Mouse (Mus musculus) thymus, adult 2 months (tissue): ENCODE measurements at regions not wholly inside any gene's neighbourhood (a gene's known extent, or its start where the extent isn't known, plus 50 kb on each side); places are given as distances from the start of the nearest gene placed in this dataset.

Experiments
- DNase-seq: peaks from one replicate; pipeline ENCODE4 v3.0.0; 2021
- H3K27ac ChIP-seq: fragments of 200-500 bp; 2 replicates; pipeline ENCODE4 v1.5.1; 2012; ENCODE audit warnings: low read length, control low read depth; ENCODE audit not compliant: control insufficient read depth, insufficient read depth
- H3K27me3 ChIP-seq: fragments of 200-500 bp; 2 replicates; pipeline ENCODE4 v1.6.1; 2012; ENCODE audit warnings: mild to moderate bottlenecking, low read length, moderate library complexity, mixed read lengths; ENCODE audit not compliant: control insufficient read depth, insufficient read depth
- H3K36me3 ChIP-seq: fragments of 200-500 bp; 2 replicates; pipeline ENCODE4 v1.6.1; 2012; ENCODE audit warnings: mild to moderate bottlenecking, low read length, moderate library complexity; ENCODE audit not compliant: control insufficient read depth, insufficient read depth
- H3K4me1 ChIP-seq: fragments of 200-500 bp; replicated peaks from 2 replicates; pipeline ENCODE4 v1.6.1; 2012; ENCODE audit warnings: low read length; ENCODE audit not compliant: control insufficient read depth, insufficient read depth
- H3K4me3 ChIP-seq: fragments of 200-500 bp; 2 replicates; pipeline ENCODE4 v1.5.1; 2012; ENCODE audit warnings: mild to moderate bottlenecking, low read length, control low read depth, moderate library complexity; ENCODE audit not compliant: control insufficient read depth, insufficient read depth
- CTCF ChIP-seq: fragments of 200-500 bp; IDR thresholded peaks from 2 replicates; pipeline ENCODE4 v1.5.1; 2012; ENCODE audit warnings: mild to moderate bottlenecking, control low read depth, low read length, moderate library complexity, borderline replicate concordance; ENCODE audit not compliant: control insufficient read depth, poor library complexity, insufficient read depth; ENCODE audit errors: extremely low read depth
- POLR2A ChIP-seq: fragments of 200-500 bp; IDR thresholded peaks from 2 replicates; pipeline ENCODE4 v1.6.1; 2012; ENCODE audit warnings: mild to moderate bottlenecking, low read length, control low read depth, moderate library complexity; ENCODE audit not compliant: control insufficient read depth, poor library complexity, insufficient read depth; ENCODE audit errors: extremely low read depth
- WGBS: fragments of 180-500 bp; shearing (Covaris S2); methylation state at CpG from one replicate; pipeline ENCODE4 v1.1.7; 2018; 5-methylcytosine and 5-hydroxymethylcytosine counted together

- no peak for DNase-seq
- 96% methylated on average over 6 of the region's 6 CpGs for WGBS
- H3K4me1 ChIP-seq: peaks cover 14% of the 10 kb centered on the region
- TF ChIP-seq POLR2A: no peak
- TF ChIP-seq CTCF: no peak
- H3K27me3 ChIP-seq: no peaks in the 10 kb centered on the region
- H3K27ac ChIP-seq: no peak overlapping the region
- H3K36me3 ChIP-seq: no peaks in the 10 kb centered on the region
- H3K4me3 ChIP-seq: no peak overlapping the region
Measured at GRCm38 (mm10) chr6:145310601-145311000, 60.6 kb upstream of the Kras start.

DNA sequence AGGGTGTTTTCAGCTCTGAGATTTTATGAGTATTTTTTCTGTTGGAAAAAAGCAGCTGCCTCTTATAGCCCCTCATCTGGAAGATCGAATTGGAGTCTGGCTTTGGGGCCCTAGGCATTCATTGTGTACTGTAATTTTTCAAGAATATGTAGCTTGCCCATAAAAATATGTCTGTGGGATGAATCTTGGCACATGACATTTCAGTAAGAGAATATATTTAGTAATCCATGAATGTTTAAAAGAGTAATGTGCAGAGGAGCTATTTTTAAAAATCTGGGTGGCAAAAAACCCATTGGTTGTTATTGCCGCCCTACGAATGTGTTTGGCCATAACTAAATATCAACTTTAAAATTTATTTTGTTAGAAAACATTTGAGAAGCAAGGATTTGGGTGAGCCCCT lies 59.0 kb upstream of the Kras start:
- H3K4me1 ChIP-seq: peaks cover 18% of the 10 kb centered on the region
- 99% methylated on average over 3 of the region's 3 CpGs for WGBS
- no peak for DNase-seq
- H3K36me3 ChIP-seq: no peaks in the 10 kb centered on the region
- TF ChIP-seq POLR2A (no peak), CTCF (no peak)
- H3K27ac ChIP-seq: no peak overlapping the region
- H3K27me3 ChIP-seq: no peaks in the 10 kb centered on the region
- H3K4me3 ChIP-seq: no peak overlapping the region

DNA sequence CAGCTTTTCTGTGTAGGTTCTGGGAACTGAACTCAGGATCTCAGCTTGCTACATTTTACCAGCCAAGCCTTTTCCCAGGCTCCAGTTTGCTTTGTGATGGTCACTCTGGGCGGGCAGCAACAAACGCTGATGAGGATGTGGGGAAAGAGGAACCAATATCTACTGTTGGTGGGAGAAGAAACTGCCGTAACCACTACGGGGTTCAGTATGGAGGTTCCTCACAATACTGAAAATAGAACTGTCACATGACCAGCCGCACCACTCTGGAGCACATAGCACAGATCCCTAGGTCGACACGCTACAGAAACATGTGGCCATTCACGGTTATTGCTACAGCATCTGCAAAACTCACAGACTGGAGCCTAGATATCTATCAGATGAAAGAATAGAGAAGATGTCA lies 57.2 kb upstream of the Kras start:
- TF ChIP-seq POLR2A (no peak), CTCF (no peak)
- WGBS: 39% methylated on average over 8 of the region's 8 CpGs
- DNase-seq: no peak
- no peaks in the 10 kb centered on the region for H3K36me3 ChIP-seq
- peaks cover 31% of the 10 kb centered on the region for H3K4me1 ChIP-seq
- H3K4me3 ChIP-seq: no peak overlapping the region
- H3K27me3 ChIP-seq: no peaks in the 10 kb centered on the region
- H3K27ac ChIP-seq: no peak overlapping the region

DNA sequence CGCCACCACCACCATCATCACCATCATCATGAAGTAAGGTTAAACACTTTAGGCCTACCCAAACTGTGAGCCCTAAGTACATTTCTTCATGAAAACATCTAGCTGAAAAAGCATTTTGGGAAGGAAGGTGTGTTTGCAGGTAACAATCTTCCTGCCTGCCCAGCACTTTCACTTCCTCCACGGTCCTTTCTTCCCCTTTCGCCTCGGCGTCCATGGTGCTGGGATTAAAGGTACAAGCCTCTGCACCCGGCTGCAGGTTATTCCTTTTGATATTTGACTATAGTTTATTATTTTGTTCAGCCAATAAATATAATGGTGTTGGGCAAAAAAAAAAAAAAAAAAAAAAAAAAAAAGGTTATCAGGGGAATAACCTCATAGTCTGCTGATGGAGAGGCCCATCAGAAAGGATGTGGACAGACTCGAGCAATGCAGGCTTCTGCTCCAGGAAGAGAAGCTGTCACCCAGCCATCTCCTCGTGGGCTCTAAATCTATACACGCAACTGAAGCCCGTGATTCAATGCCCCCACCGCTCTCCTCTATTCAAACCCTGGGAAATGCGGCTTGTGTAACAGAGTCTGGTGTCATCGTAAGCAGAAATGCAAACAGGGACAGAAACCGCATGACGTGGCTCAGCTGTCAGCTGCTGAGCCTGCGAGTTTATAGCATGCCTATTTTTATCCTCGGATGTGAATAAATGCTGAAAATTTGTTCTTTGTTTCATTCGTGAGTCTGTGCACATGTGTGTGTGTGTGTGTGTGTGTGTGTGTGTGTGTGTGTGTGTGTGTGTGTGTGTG lies 56.5 kb upstream of the Kras start:
- Histone ChIP-seq H3K27me3 (no peaks in the 10 kb centered on the region), H3K36me3 (no peaks in the 10 kb centered on the region), H3K27ac (no peak overlapping the region), H3K4me3 (no peak overlapping the region; the same call in 1 of the 2 replicates), H3K4me1 (peaks cover 28% of the 10 kb centered on the region)
- 17% methylated on average over 18 of the region's 18 CpGs for WGBS
- TF ChIP-seq CTCF (no peak), POLR2A (no peak)
- DNase-seq: peak; percentile 51

DNA sequence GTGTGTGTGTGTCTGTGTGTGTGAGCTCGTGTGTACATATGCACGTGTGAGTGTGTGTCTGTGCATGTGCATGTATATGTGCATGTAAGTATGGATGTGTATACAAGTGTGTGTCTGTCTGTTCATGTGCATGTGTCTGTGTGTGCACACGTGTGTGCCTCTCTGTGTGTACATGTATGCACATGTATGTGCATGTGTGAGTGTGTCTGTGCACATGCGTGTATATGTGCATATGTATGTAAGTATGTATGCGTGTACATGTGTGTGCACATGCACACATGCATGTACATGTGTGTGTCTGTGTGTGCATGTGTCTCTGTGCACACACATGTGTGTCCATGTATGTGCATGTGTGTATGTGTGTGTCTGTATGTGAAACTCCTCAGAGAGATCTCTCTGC lies 55.6 kb upstream of the Kras start:
- DNase-seq: no peak
- no peak for TF ChIP-seq CTCF
- no peak for TF ChIP-seq POLR2A
- Histone ChIP-seq H3K36me3 (no peaks in the 10 kb centered on the region), H3K27me3 (no peaks in the 10 kb centered on the region), H3K4me3 (no peak overlapping the region), H3K27ac (no peak overlapping the region), H3K4me1 (peaks cover 28% of the 10 kb centered on the region)
- 96% methylated on average over 5 of the region's 5 CpGs for WGBS

- Histone ChIP-seq H3K4me1 (peaks cover 28% of the 10 kb centered on the region), H3K27me3 (no peaks in the 10 kb centered on the region), H3K4me3 (peak overlapping the region; percentile 53), H3K36me3 (no peaks in the 10 kb centered on the region), H3K27ac (peak overlapping the region; percentile 83)
- WGBS: 2% methylated on average over 18 of the region's 18 CpGs
- DNase-seq: peak; percentile 77
- peak; percentile 35; the same call in 1 of the 2 replicates for TF ChIP-seq POLR2A
- TF ChIP-seq CTCF: peak; percentile 34; the same call in 1 of the 2 replicates
Measured at GRCm38 (mm10) chr6:145303641-145304070, 53.6 kb upstream of the Kras start.
